Mouse (Mus musculus) MEL (cell line): ENCODE data around the gene B430305J03Rik. TPM values are rescaled to one million over a fixed set of nuclear protein-coding genes. Genes with fewer than 3 reads are reported as not detected.

Experiments
- DNase-seq: peaks from one replicate; pipeline ENCODE4 v3.0.0; 2011; ENCODE audit warnings: low read depth, low spot score
- H3K27ac ChIP-seq: 2 replicates; pipeline ENCODE4 v1.5.1; 2012; ENCODE audit warnings: low read depth, mild to moderate bottlenecking, control low read depth, low read length, moderate library complexity; ENCODE audit not compliant: control insufficient read depth
- H3K27me3 ChIP-seq, 2 experiments: fragments of 150-350 bp in 1 of 2; sonication (generic) in 1 of 2; 2 replicates each; pipeline ENCODE4 v1.6.1; 2012; ENCODE audit warnings: low read length in 2 of 2, mild to moderate bottlenecking in 2 of 2, improper control_type of control experiment in 1 of 2, moderate library complexity in 1 of 2; ENCODE audit not compliant: insufficient read depth in 2 of 2, control insufficient read depth in 1 of 2
- H3K36me3 ChIP-seq, 2 experiments: 2 replicates each; pipeline ENCODE4 v1.6.1; 2012 to 2014; ENCODE audit warnings: low read length in 2 of 2, improper control_type of control experiment in 1 of 2, inconsistent platforms in 1 of 2, mild to moderate bottlenecking in 1 of 2; ENCODE audit not compliant: insufficient read depth in 2 of 2, control insufficient read depth in 1 of 2
- H3K4me1 ChIP-seq, 2 experiments: fragments of 150-350 bp in 1 of 2; sonication (generic) in 1 of 2; 2 replicates each; pipeline ENCODE4 v1.6.1; 2012; ENCODE audit warnings: low read length in 2 of 2, improper control_type of control experiment in 1 of 2, mild to moderate bottlenecking in 1 of 2; ENCODE audit not compliant: insufficient read depth in 2 of 2, control insufficient read depth in 1 of 2
- H3K4me3 ChIP-seq, 2 experiments: fragments of 150-350 bp in 1 of 2; sonication (generic) in 1 of 2; 2 replicates each; pipeline ENCODE4 v1.5.1; 2012; ENCODE audit warnings: low read depth in 2 of 2, low read length in 2 of 2, mild to moderate bottlenecking in 2 of 2, moderate library complexity in 2 of 2, control low read depth in 1 of 2, improper control_type of control experiment in 1 of 2; ENCODE audit not compliant: control insufficient read depth in 1 of 2, insufficient read depth in 1 of 2
- H3K79me2 ChIP-seq: 2 replicates; pipeline ENCODE4 v1.6.1; 2012; ENCODE audit warnings: mild to moderate bottlenecking, low read length, moderate library complexity; ENCODE audit not compliant: control insufficient read depth, poor library complexity, insufficient read depth
- H3K9ac ChIP-seq: 2 replicates; pipeline ENCODE4 v1.6.1; 2012; ENCODE audit warnings: low read depth, mild to moderate bottlenecking, control low read depth, low read length, moderate library complexity; ENCODE audit not compliant: control insufficient read depth, poor library complexity, severe bottlenecking
- H3K9me3 ChIP-seq: fragments of 150-350 bp; sonication (generic); replicated peaks from 2 replicates; pipeline ENCODE4 v1.6.1; 2012; ENCODE audit warnings: mild to moderate bottlenecking, low read length, improper control_type of control experiment, moderate library complexity; ENCODE audit not compliant: insufficient read depth
- CHD1 ChIP-seq: IDR thresholded peaks from 2 replicates; pipeline ENCODE4 v1.6.1; 2012; ENCODE audit warnings: low read depth, mild to moderate bottlenecking, inconsistent platforms, low read length, improper control_type of control experiment
- CTCF ChIP-seq, 3 experiments: IDR thresholded peaks in 2 of 3; conservative IDR thresholded peaks in 1 of 3; 2 replicates each; pipeline ENCODE4 v1.5.1; 2011 to 2012; ENCODE audit warnings: low read length in 3 of 3, low read depth in 2 of 3, mild to moderate bottlenecking in 2 of 3, improper control_type of control experiment in 1 of 3, inconsistent platforms in 1 of 3, mixed read lengths in 1 of 3, moderate library complexity in 1 of 3; ENCODE audit not compliant: control insufficient read depth in 1 of 3, insufficient read depth in 1 of 3, poor library complexity in 1 of 3, severe bottlenecking in 1 of 3
- EP300 ChIP-seq, 2 experiments: IDR thresholded peaks; 2 replicates each; pipeline ENCODE4 v1.6.1; 2011; ENCODE audit warnings: improper control_type of control experiment in 2 of 2, low read length in 2 of 2, low read depth in 1 of 2, mild to moderate bottlenecking in 1 of 2
- ETS1 ChIP-seq: IDR thresholded peaks from 2 replicates; pipeline ENCODE4 v1.6.1; 2012; ENCODE audit warnings: low read depth, mild to moderate bottlenecking, inconsistent platforms, low read length, improper control_type of control experiment, moderate library complexity
- GABPA ChIP-seq: IDR thresholded peaks from 2 replicates; pipeline ENCODE4 v1.6.1; 2012; ENCODE audit warnings: low read depth, mild to moderate bottlenecking, inconsistent platforms, low read length, improper control_type of control experiment, moderate library complexity
- JUND ChIP-seq: IDR thresholded peaks from 2 replicates; pipeline ENCODE4 v1.6.1; 2011; ENCODE audit warnings: low read depth, mild to moderate bottlenecking, improper control_type of control experiment, low read length
- KAT2A ChIP-seq: conservative IDR thresholded peaks from 2 replicates; pipeline ENCODE4 v1.6.1; 2012; ENCODE audit warnings: low read depth, low read length, improper control_type of control experiment, inconsistent platforms
- MAFK ChIP-seq: IDR thresholded peaks from 2 replicates; pipeline ENCODE4 v1.6.1; 2011; ENCODE audit warnings: low read depth, mild to moderate bottlenecking, low read length, improper control_type of control experiment, borderline replicate concordance
- MAX ChIP-seq: IDR thresholded peaks from 2 replicates; pipeline ENCODE4 v1.6.1; 2011; ENCODE audit warnings: low read length, improper control_type of control experiment
- MXI1 ChIP-seq: IDR thresholded peaks from 2 replicates; pipeline ENCODE4 v1.6.1; 2011; ENCODE audit warnings: mild to moderate bottlenecking, low read depth, low read length, improper control_type of control experiment
- MYB ChIP-seq: IDR thresholded peaks from 2 replicates; pipeline ENCODE4 v1.6.1; 2011; ENCODE audit warnings: mild to moderate bottlenecking, low read depth, low read length, improper control_type of control experiment
- MYC ChIP-seq: IDR thresholded peaks from 2 replicates; pipeline ENCODE4 v1.6.1; 2011; ENCODE audit warnings: low read depth, mild to moderate bottlenecking, low read length, improper control_type of control experiment, moderate library complexity
- NELFE ChIP-seq: IDR thresholded peaks from 2 replicates; pipeline ENCODE4 v1.6.1; 2011; ENCODE audit warnings: low read depth, low read length, improper control_type of control experiment
- POLR2AphosphoS2 ChIP-seq: IDR thresholded peaks from 2 replicates; pipeline ENCODE4 v1.6.1; 2011; ENCODE audit warnings: low read length, improper control_type of control experiment
- POLR2AphosphoS5 ChIP-seq: IDR thresholded peaks from 2 replicates; pipeline ENCODE4 v1.6.1; 2012; ENCODE audit warnings: low read depth, borderline replicate concordance, mild to moderate bottlenecking, inconsistent platforms, low read length, moderate library complexity, mixed read lengths
- RCOR1 ChIP-seq: IDR thresholded peaks from 2 replicates; pipeline ENCODE4 v1.6.1; 2012; ENCODE audit warnings: low read depth, mild to moderate bottlenecking, inconsistent platforms, low read length, improper control_type of control experiment
- SMC3 ChIP-seq: IDR thresholded peaks from 2 replicates; pipeline ENCODE4 v1.6.1; 2011; ENCODE audit warnings: low read depth, low read length, improper control_type of control experiment
- TAL1 ChIP-seq: IDR thresholded peaks from 2 replicates; pipeline ENCODE4 v1.6.1; 2012; ENCODE audit warnings: mild to moderate bottlenecking, inconsistent platforms, low read length, moderate library complexity, mixed read lengths
- TBP ChIP-seq: IDR thresholded peaks from 2 replicates; pipeline ENCODE4 v1.8.0; 2011; ENCODE audit warnings: low read depth, low read length, improper control_type of control experiment
- TCF12 ChIP-seq: IDR thresholded peaks from 2 replicates; pipeline ENCODE4 v1.6.1; 2014; ENCODE audit warnings: low read depth, mild to moderate bottlenecking, inconsistent platforms, low read length, improper control_type of control experiment, moderate library complexity
- USF1 ChIP-seq: IDR thresholded peaks from 2 replicates; pipeline ENCODE4 v1.6.1; 2014; ENCODE audit warnings: low read depth, mild to moderate bottlenecking, inconsistent platforms, low read length, improper control_type of control experiment, moderate library complexity
- USF2 ChIP-seq, 2 experiments: IDR thresholded peaks; 2 replicates each; pipeline ENCODE4 v1.6.1; 2011 to 2012; ENCODE audit warnings: improper control_type of control experiment in 2 of 2, low read length in 2 of 2, borderline replicate concordance in 1 of 2, inconsistent platforms in 1 of 2, low read depth in 1 of 2, mild to moderate bottlenecking in 1 of 2; ENCODE audit not compliant: insufficient read depth in 1 of 2
- ZC3H11A ChIP-seq: IDR thresholded peaks from 2 replicates; pipeline ENCODE4 v1.6.1; 2012; ENCODE audit warnings: low read depth, mild to moderate bottlenecking, inconsistent platforms, low read length, improper control_type of control experiment
- ZNF384 ChIP-seq: IDR thresholded peaks from 2 replicates; pipeline ENCODE4 v1.6.1; 2012; ENCODE audit warnings: low read depth, mild to moderate bottlenecking, inconsistent platforms, low read length, improper control_type of control experiment
- polyA plus RNA-seq, 2 experiments: library from polyadenylated mRNA; stranded (reverse) in 1 of 2; unstranded in 1 of 2; fragments of >175 nt in 1 of 2; fragments of >200 nt in 1 of 2; gene quantifications; 2 replicates each; pipeline versions ENCODE4 v1.2.1 to v1.2.4; 2012; ENCODE audit warnings: low replicate concordance in 2 of 2, low read depth in 1 of 2; ENCODE audit not compliant: insufficient read length in 2 of 2, insufficient read depth in 1 of 2, missing spikeins in 1 of 2
- total RNA-seq: library from RNA; depleted of rRNA; stranded (reverse); fragments of 300-350 nt; gene quantifications from 2 replicates; pipeline ENCODE4 v1.2.3, GENCODE M21; 2012

B430305J03Rik gene
- total and polyA plus RNA-seq, 3 experiments: 1.2 to 4.2 TPM; not detected in 1

- Histone ChIP-seq H3K9ac (no peak overlapping the region), H3K27ac (no peak overlapping the region), H3K4me3 (no peak overlapping the region), H3K36me3 (0 out of 4 replicates have a peak, but pooled peaks cover 0 to 2% of the 10 kb centered on the region in 2 experiments), H3K4me1 (no peaks in the 10 kb centered on the region), H3K9me3 (no peaks in the 10 kb centered on the region), H3K79me2 (no peaks in the 10 kb centered on the region), H3K27me3 (peaks cover 0 to 9% of the 10 kb centered on the region in 2 experiments)
- peak; percentile 21 for DNase-seq
- TF ChIP-seq CTCF (IDR thresholded peaks at IDR 0.05 in 2 of 3, conservative IDR thresholded peaks at IDR 0.05 in 1 of 3; ENCODE audit: control insufficient read depth in 1 of 3, insufficient read depth in 1 of 3, low read depth in 2 of 3, low read length in 3 of 3, poor library complexity in 1 of 3, severe bottlenecking in 1 of 3): no peak
- TF ChIP-seq GABPA: no peak
- no peak for TF ChIP-seq MAFK
Observed at GRCm38 (mm10) chr3:61358756-61359293, 6.9 kb downstream of the B430305J03Rik start.

DNA sequence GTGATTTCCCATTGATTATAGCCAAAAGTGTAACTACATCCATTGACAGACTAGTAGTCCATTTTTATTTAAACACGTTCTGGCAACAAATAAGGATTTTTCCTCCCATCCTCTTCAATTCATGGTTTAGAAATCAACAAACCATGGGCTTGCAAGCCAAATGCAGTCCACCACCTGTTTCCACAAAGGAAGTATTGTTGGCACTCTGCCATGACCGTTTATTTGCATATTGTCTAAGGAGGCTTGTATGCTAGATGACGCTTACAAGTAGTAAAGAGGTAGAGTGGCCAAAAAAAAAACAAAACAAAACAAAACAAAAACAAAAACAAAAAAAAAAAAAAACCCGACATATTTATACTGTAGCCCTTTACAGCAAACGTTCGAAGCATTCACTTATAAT lies 7.6 kb downstream of the B430305J03Rik start:
- peaks cover 0 to 9% of the 10 kb centered on the region in 2 experiments for H3K27me3 ChIP-seq
- peak; percentile 40 for DNase-seq
- H3K79me2 ChIP-seq: no peaks in the 10 kb centered on the region
- no peak overlapping the region for H3K9ac ChIP-seq
- no peak overlapping the region for H3K27ac ChIP-seq
- H3K36me3 ChIP-seq: 0 out of 4 replicates have a peak, but pooled peaks cover 0 to 2% of the 10 kb centered on the region in 2 experiments
- TF ChIP-seq EP300 (IDR thresholded peaks at IDR 0.05; ENCODE audit: low read depth in 1 of 2, low read length in 2 of 2): no peak
- TF ChIP-seq USF2 (IDR thresholded peaks at IDR 0.05; ENCODE audit: borderline replicate concordance in 1 of 2, insufficient read depth in 1 of 2, low read depth in 1 of 2, low read length in 2 of 2): no peak
- no peak for TF ChIP-seq MYC
- no peak for TF ChIP-seq ETS1
- no peak for TF ChIP-seq MAX
- no peak for TF ChIP-seq CTCF (IDR thresholded peaks at IDR 0.05 in 2 of 3, conservative IDR thresholded peaks at IDR 0.05 in 1 of 3; ENCODE audit: control insufficient read depth in 1 of 3, insufficient read depth in 1 of 3, low read depth in 2 of 3, low read length in 3 of 3, poor library complexity in 1 of 3, severe bottlenecking in 1 of 3)
- TF ChIP-seq ZC3H11A: no peak
- TF ChIP-seq TCF12: no peak
- no peak for TF ChIP-seq MXI1
- H3K4me3 ChIP-seq: no peak overlapping the region
- H3K4me1 ChIP-seq: no peaks in the 10 kb centered on the region
- H3K9me3 ChIP-seq: no peaks in the 10 kb centered on the region

- H3K36me3 ChIP-seq: 0 out of 4 replicates have a peak, but pooled peaks cover 0 to 2% of the 10 kb centered on the region in 2 experiments
- no peak overlapping the region for H3K4me3 ChIP-seq
- no peak overlapping the region for H3K27ac ChIP-seq
- H3K27me3 ChIP-seq: peaks cover 0 to 9% of the 10 kb centered on the region in 2 experiments
- TF ChIP-seq TAL1 (no peak), KAT2A (no peak), NELFE (no peak), MAX (no peak), POLR2AphosphoS2 (no peak), MYB (no peak), SMC3 (no peak), ZNF384 (no peak), ETS1 (no peak), MXI1 (no peak), MYC (no peak), RCOR1 (no peak), USF1 (no peak), JUND (no peak), POLR2AphosphoS5 (no peak), TBP (no peak), CHD1 (no peak), CTCF (IDR thresholded peaks at IDR 0.05 in 2 of 3, conservative IDR thresholded peaks at IDR 0.05 in 1 of 3; ENCODE audit: control insufficient read depth in 1 of 3, insufficient read depth in 1 of 3, low read depth in 2 of 3, low read length in 3 of 3, poor library complexity in 1 of 3, severe bottlenecking in 1 of 3) (no peak), MAFK (no peak)
- H3K9me3 ChIP-seq: no peaks in the 10 kb centered on the region
- H3K79me2 ChIP-seq: no peaks in the 10 kb centered on the region
- H3K4me1 ChIP-seq: no peaks in the 10 kb centered on the region
- no peak overlapping the region for H3K9ac ChIP-seq
- no peak for DNase-seq
Observed at GRCm38 (mm10) chr3:61355464-61355863, 10.3 kb downstream of the B430305J03Rik start.
